Mouse (Mus musculus) CH12.LX (cell line): ENCODE data around the gene Lmf1. TPM values are rescaled to one million over a fixed set of nuclear protein-coding genes. Genes with fewer than 3 reads are reported as not detected.

Experiments used
- DNase-seq: peaks from one replicate; pipeline ENCODE4 v3.0.0-alpha.2; 2013; ENCODE audit errors: extremely low read depth
- H3K27ac ChIP-seq: 2 replicates; pipeline ENCODE4 v1.5.1; 2012; ENCODE audit warnings: low read depth, mild to moderate bottlenecking, control low read depth, moderate library complexity; ENCODE audit not compliant: insufficient read depth
- H3K27me3 ChIP-seq: replicated peaks from 2 replicates; pipeline ENCODE3; 2012; ENCODE audit warnings: inconsistent platforms
- H3K36me3 ChIP-seq, 2 experiments: replicated peaks in 1 of 2; 2 replicates each; pipeline versions ENCODE3 to v1.6.1; 2012; ENCODE audit warnings: inconsistent platforms in 1 of 2, low read length in 1 of 2, mild to moderate bottlenecking in 1 of 2, mixed read lengths in 1 of 2, moderate library complexity in 1 of 2; ENCODE audit not compliant: control insufficient read depth in 1 of 2, insufficient read depth in 1 of 2
- H3K4me1 ChIP-seq, 2 experiments: 2 replicates each; pipeline ENCODE4 v1.6.1; 2012; ENCODE audit warnings: inconsistent platforms in 1 of 2, moderate library complexity in 1 of 2; ENCODE audit not compliant: insufficient read depth in 2 of 2, control insufficient read depth in 1 of 2
- H3K4me2 ChIP-seq: 2 replicates; pipeline ENCODE4 v1.6.1; 2012; ENCODE audit warnings: low read depth, mild to moderate bottlenecking, control low read depth; ENCODE audit not compliant: poor library complexity, insufficient read depth, severe bottlenecking
- H3K4me3 ChIP-seq, 3 experiments: fragments of 150-350 bp in 1 of 3; sonication (generic) in 1 of 3; replicated peaks in 1 of 3; 2 replicates each; pipeline versions ENCODE3 to v1.5.1; 2011 to 2012; ENCODE audit warnings: low read depth in 2 of 3, low read length in 2 of 3, mild to moderate bottlenecking in 2 of 3, moderate library complexity in 2 of 3, control low read depth in 1 of 3, improper control_type of control experiment in 1 of 3, inconsistent platforms in 1 of 3, mixed read lengths in 1 of 3; ENCODE audit not compliant: poor library complexity in 1 of 3
- H3K79me2 ChIP-seq: replicated peaks from 2 replicates; pipeline ENCODE4 v1.6.1; 2012; ENCODE audit warnings: mild to moderate bottlenecking, moderate library complexity; ENCODE audit not compliant: control insufficient read depth, poor library complexity, insufficient read depth, severe bottlenecking; ENCODE audit errors: extremely low read depth
- H3K9ac ChIP-seq: 2 replicates; pipeline ENCODE4 v1.6.1; 2012; ENCODE audit warnings: low read depth, mild to moderate bottlenecking, control low read depth, moderate library complexity; ENCODE audit not compliant: insufficient read depth
- H3K9me3 ChIP-seq: replicated peaks from 2 replicates; pipeline ENCODE3; 2012; ENCODE audit warnings: low read length, inconsistent platforms, mixed read lengths
- E2F4 ChIP-seq: IDR thresholded peaks from 2 replicates; pipeline ENCODE4 v1.6.1; 2011; ENCODE audit warnings: low read depth, low read length, improper control_type of control experiment; ENCODE audit not compliant: insufficient replicate concordance
- ELF1 ChIP-seq: IDR thresholded peaks from 2 replicates; pipeline ENCODE4 v1.6.1; 2014; ENCODE audit warnings: low read depth, mild to moderate bottlenecking, inconsistent platforms, low read length, improper control_type of control experiment
- EP300 ChIP-seq: IDR thresholded peaks from 2 replicates; pipeline ENCODE4 v1.6.1; 2011; ENCODE audit warnings: low read length, improper control_type of control experiment
- GABPA ChIP-seq: IDR thresholded peaks from 2 replicates; pipeline ENCODE4 v1.6.1; 2012; ENCODE audit warnings: low read depth, low read length, improper control_type of control experiment, inconsistent platforms; ENCODE audit not compliant: insufficient replicate concordance
- HCFC1 ChIP-seq: IDR thresholded peaks from 2 replicates; pipeline ENCODE4 v1.6.1; 2012; ENCODE audit warnings: low read depth, mild to moderate bottlenecking, inconsistent platforms, low read length, improper control_type of control experiment
- IRF4 ChIP-seq: IDR thresholded peaks from 2 replicates; pipeline ENCODE4 v1.6.1; 2014; ENCODE audit warnings: low read depth, mild to moderate bottlenecking, inconsistent platforms, low read length, improper control_type of control experiment
- MEF2A ChIP-seq: IDR thresholded peaks from 2 replicates; pipeline ENCODE4 v1.6.1; 2014; ENCODE audit warnings: low read depth, mild to moderate bottlenecking, inconsistent platforms, low read length, improper control_type of control experiment, borderline replicate concordance
- PAX5 ChIP-seq: IDR thresholded peaks from 2 replicates; pipeline ENCODE4 v1.6.1; 2012; ENCODE audit warnings: low read length, inconsistent platforms, mixed read lengths
- POLR2AphosphoS2 ChIP-seq: IDR thresholded peaks from 2 replicates; pipeline ENCODE4 v1.6.1; 2011; ENCODE audit warnings: low read depth, low read length, improper control_type of control experiment
- TCF12 ChIP-seq: IDR thresholded peaks from 2 replicates; pipeline ENCODE4 v1.6.1; 2014; ENCODE audit warnings: low read depth, mild to moderate bottlenecking, inconsistent platforms, low read length, improper control_type of control experiment
- ZC3H11A ChIP-seq: IDR thresholded peaks from 2 replicates; pipeline ENCODE4 v1.6.1; 2012; ENCODE audit warnings: low read depth, mild to moderate bottlenecking, inconsistent platforms, low read length, improper control_type of control experiment
- dilution Hi-C: fragments of 300-500 bp; cut with MboI; formaldehyde crosslinking; loops from 2 replicates; pipeline ENCODE4 v1.14.3; 2020; ENCODE audit warnings: low sequenced_read_pairs; ENCODE audit not compliant: extremely low pct_unique_long_range_greater_than_20kb, extremely low pct_ligation_motif_present
- in situ Hi-C: fragments of 300-500 bp; cut with MboI; formaldehyde crosslinking; loops from 3 replicates; pipeline ENCODE4 v1.14.3; 2019; ENCODE audit warnings: low sequenced_read_pairs, low pct_ligation_motif_present, low pct_unique_long_range_greater_than_20kb, mixed read lengths
- polyA plus RNA-seq: library from polyadenylated mRNA; unstranded; fragments of >175 nt; gene quantifications from 2 replicates; pipeline ENCODE4 v1.2.1, GENCODE M21; 2012; ENCODE audit warnings: low read depth; ENCODE audit not compliant: insufficient read length
- total RNA-seq, 2 experiments: library from RNA; depleted of rRNA; stranded (reverse); fragments of 300-350 nt in 1 of 2; fragments of >200 nt in 1 of 2; gene quantifications; 2 replicates each; pipeline ENCODE4 v1.2.3; 2012 to 2014

Gene Lmf1
- total and polyA plus RNA-seq, 3 experiments, result 13.3 to 26.9 (median 15.2) TPM

DNA sequence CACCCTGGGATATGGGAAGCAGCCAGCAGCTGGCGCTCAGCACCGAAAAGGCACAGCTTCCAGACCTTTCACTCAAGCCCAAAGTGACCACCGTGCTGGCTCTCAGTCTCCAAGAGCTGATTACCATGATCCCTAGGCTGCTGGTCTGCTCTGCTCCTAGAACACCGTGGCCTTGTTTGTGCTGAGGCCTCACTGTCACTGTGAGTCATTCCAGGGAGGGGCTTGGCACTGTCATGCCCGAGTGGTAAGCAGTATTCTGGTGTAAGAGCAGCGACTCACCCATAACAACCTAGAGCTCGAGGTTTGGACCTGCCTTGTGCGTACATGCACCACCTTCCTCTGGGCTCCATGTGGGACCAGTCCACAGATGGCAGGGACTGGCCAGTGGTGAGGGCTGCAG lies 63.1 kb downstream of the Lmf1 start:
- Histone ChIP-seq H3K4me2 (no peak overlapping the region), H3K36me3 (peaks cover 2 to 33% of the 10 kb centered on the region in 2 experiments), H3K27ac (no peak overlapping the region), H3K27me3 (no peaks in the 10 kb centered on the region), H3K4me3 (no peak overlapping the region), H3K9me3 (no peaks in the 10 kb centered on the region), H3K4me1 (peaks cover 28 to 44% of the 10 kb centered on the region in 2 experiments), H3K9ac (no peak overlapping the region), H3K79me2 (no peaks in the 10 kb centered on the region)
- DNase-seq, result peak; percentile 16
- in situ Hi-C loops, result no loop called here
- dilution Hi-C loops, result no loop called here
- TF ChIP-seq ZC3H11A (no peak), IRF4 (no peak), PAX5 (no peak)

GRCm38 (mm10) chr17:25643517-25644294 lies 64.8 kb downstream of the Lmf1 start:
- H3K27me3 ChIP-seq, result no peaks in the 10 kb centered on the region
- H3K36me3 ChIP-seq, result peaks cover 11 to 38% of the 10 kb centered on the region in 2 experiments
- no peak overlapping the region for H3K4me3 ChIP-seq
- no peak for DNase-seq
- peak overlapping the region; percentile 30; the same call in 1 of the 2 replicates for H3K4me2 ChIP-seq
- H3K9me3 ChIP-seq, result no peaks in the 10 kb centered on the region
- H3K27ac ChIP-seq, result no peak overlapping the region; the same call in 1 of the 2 replicates
- no peak for TF ChIP-seq IRF4
- no peak for TF ChIP-seq TCF12
- TF ChIP-seq EP300, result no peak
- no peak for TF ChIP-seq E2F4
- TF ChIP-seq HCFC1, result no peak
- no peak for TF ChIP-seq POLR2AphosphoS2
- TF ChIP-seq GABPA, result no peak
- dilution Hi-C loops, result no loop called here
- H3K4me1 ChIP-seq, result peaks cover 28 to 44% of the 10 kb centered on the region in 2 experiments
- no peak overlapping the region for H3K9ac ChIP-seq
- in situ Hi-C loops, result no loop called here
- no peaks in the 10 kb centered on the region for H3K79me2 ChIP-seq

- in situ Hi-C loops (no loop called here), dilution Hi-C loops (no loop called here)
- H3K79me2 ChIP-seq, result no peaks in the 10 kb centered on the region
- H3K27me3 ChIP-seq, result no peaks in the 10 kb centered on the region
- peaks cover 15 to 49% of the 10 kb centered on the region in 2 experiments for H3K36me3 ChIP-seq
- peaks cover 28 to 44% of the 10 kb centered on the region in 2 experiments for H3K4me1 ChIP-seq
- H3K27ac ChIP-seq, result peak overlapping the region; percentile 93
- no peaks in the 10 kb centered on the region for H3K9me3 ChIP-seq
- TF ChIP-seq IRF4, result peak; percentile 45; the same call in 1 of the 2 replicates
- TF ChIP-seq ELF1, result no peak
- peak; percentile 82 for TF ChIP-seq MEF2A
- H3K4me3 ChIP-seq, result peak overlapping the region in 2 of 3 experiments; percentile 16 to 53
- peak overlapping the region; percentile 38 for H3K9ac ChIP-seq
- peak overlapping the region; percentile 59 for H3K4me2 ChIP-seq
- no peak for DNase-seq
These were observed 65.9 kb downstream of the Lmf1 start for GRCm38 (mm10) chr17:25644761-25645160.
